Mouse (Mus musculus) gastrocnemius, postnatal 4 days (tissue): ENCODE data around the gene Tmem255a. TPM values are rescaled to one million over a fixed set of nuclear protein-coding genes. Genes with fewer than 3 reads are reported as not detected.
A peak's percentile ranks its signal among the peaks of the same experiment; 100 is the strongest.

Experiments
- DNase-seq, 2 experiments: peaks; one replicate each; pipeline ENCODE4 v3.0.0; 2021 to 2022; ENCODE audit warnings: low spot score in 2 of 2, mixed read lengths in 2 of 2
- microRNA-seq: library from miRNA; unstranded; fragments of <30 nt; microRNA quantifications from one replicate; pipeline ENCODE4 v1.2.0, GENCODE M21; 2021
- total RNA-seq, 2 experiments: library from RNA; stranded (reverse); gene quantifications; 2 replicates each; pipeline ENCODE4 v1.2.3; 2021

The Tmem255a gene
- total RNA-seq, 2 experiments from 2014 or later, result 23.8 to 69.5 TPM

- DNase-seq, result peak in 1 of 2 experiments; percentile 19
Observed at GRCm38 (mm10) chrX:38179891-38180310, 72.3 kb downstream of the Tmem255a start.

GRCm38 (mm10) chrX:38166592-38166991, 85.6 kb downstream of the Tmem255a start:
- no peak for DNase-seq

- DNase-seq, result no peak
Observed at GRCm38 (mm10) chrX:38166064-38166463, 86.2 kb downstream of the Tmem255a start.

- no peak for DNase-seq
Observed at GRCm38 (mm10) chrX:38165315-38165714, 86.9 kb downstream of the Tmem255a start.

GRCm38 (mm10) chrX:38159097-38159496, 93.1 kb downstream of the Tmem255a start:
- DNase-seq, result no peak

Small RNAs within 50 kb of the gene (microRNA-seq; reads per million reads assigned to microRNA genes)
- gene Mir3110, result not detected

Other genes starting within 250 kb of the Tmem255a start
- not detected for gene Btg1-ps1, start 233.6 kb downstream of the Tmem255a start, total RNA-seq
- not detected for gene Btg1-ps2, start 209.3 kb downstream of the Tmem255a start, total RNA-seq
- gene Rhox10, start 186.0 kb downstream of the Tmem255a start, total RNA-seq, result not detected
- gene Rhox11, start 167.3 kb downstream of the Tmem255a start, total RNA-seq, result not detected
- gene Rhox12, start 141.5 kb downstream of the Tmem255a start, total RNA-seq, result not detected
- not detected for gene Rhox13, start 131.2 kb downstream of the Tmem255a start, total RNA-seq
- 10 to 100 TPM; 11.6 to 12.7 TPM for gene Zbtb33, start 62.6 kb downstream of the Tmem255a start, total RNA-seq
- gene Atp1b4, start 63.7 kb upstream of the Tmem255a start, total RNA-seq, result 1,000 to 10,000 TPM in 1 of 2 experiments, 100 to 1,000 TPM in 1; 682 to 1,275 TPM
- 100 to 1,000 TPM; 110 to 117 TPM for gene Lamp2, start 204.0 kb upstream of the Tmem255a start, total RNA-seq